Mouse (Mus musculus) frontal cortex, postnatal 36 days (tissue): ENCODE measurements around the gene Ifi214.
"Not testable (repeated sequence)": the region's sequence is repeated elsewhere in the genome, so short reads cannot be mapped to it uniquely, and the experiment has no call there.

Experiments used
- DNase-seq, 2 experiments: peaks; one replicate each; pipeline ENCODE4 v3.0.0; 2022; ENCODE audit warnings: low spot score in 2 of 2

Ifi214 gene

GRCm38 (mm10) chr1:173535791-173536190, at the start of gene Ifi214:
TSS of gene Ifi214 (minus strand) at chr1:173535957.
- DNase-seq = not testable (repeated sequence)

GRCm38 (mm10) chr1:173579921-173580585, 44.3 kb upstream of the Ifi214 start:
- no peak for DNase-seq

GRCm38 (mm10) chr1:173579079-173579478, 43.3 kb upstream of the Ifi214 start:
- no peak for DNase-seq

GRCm38 (mm10) chr1:173550491-173551050, 14.8 kb upstream of the Ifi214 start:
- not testable (repeated sequence) for DNase-seq

GRCm38 (mm10) chr1:173548798-173549197, 13.0 kb upstream of the Ifi214 start:
- DNase-seq = not testable (repeated sequence)

GRCm38 (mm10) chr1:173521452-173521851, 14.3 kb downstream of the Ifi214 start:
- no peak for DNase-seq

- DNase-seq = not testable (repeated sequence)
These were observed 25.2 kb downstream of the Ifi214 start for GRCm38 (mm10) chr1:173510595-173510994.

- DNase-seq = not testable (repeated sequence)
These were observed 44.3 kb downstream of the Ifi214 start for GRCm38 (mm10) chr1:173491483-173491882.

- not testable (repeated sequence) for DNase-seq
These were observed 44.8 kb downstream of the Ifi214 start, which contains the start of gene Ifi206 for GRCm38 (mm10) chr1:173490812-173491480. TSS of gene Ifi206 (minus strand) at chr1:173491041.

GRCm38 (mm10) chr1:173481182-173481574, 54.6 kb downstream of the Ifi214 start:
- not testable (repeated sequence) for DNase-seq

GRCm38 (mm10) chr1:173480399-173481181, 55.2 kb downstream of the Ifi214 start:
- DNase-seq = not testable (repeated sequence)
